Mouse (Mus musculus) layer of hippocampus, adult 2 months (tissue): ENCODE data around the gene Tmco1. TPM values are rescaled to one million over a fixed set of nuclear protein-coding genes. Genes with fewer than 3 reads are reported as not detected.

ENCODE experiments used
- DNase-seq, 2 experiments: peaks; one replicate each; pipeline ENCODE4 v3.0.0; 2022; ENCODE audit warnings: low spot score in 2 of 2
- H3K27ac ChIP-seq: fragments of 200-600 bp; 2 replicates; pipeline ENCODE4 v1.8.1; 2022
- H3K4me3 ChIP-seq: fragments of 200-600 bp; 2 replicates; pipeline ENCODE4 v1.8.1; 2022; ENCODE audit warnings: mild to moderate bottlenecking
- CTCF ChIP-seq: fragments of 200-600 bp; conservative IDR thresholded peaks from 2 replicates; pipeline ENCODE4 v1.8.1; 2022; ENCODE audit warnings: antibody characterized with exemption, mild to moderate bottlenecking, moderate library complexity
- total RNA-seq, 2 experiments: library from RNA; stranded (reverse); gene quantifications; 2 replicates each; pipeline ENCODE4 v1.2.3; 2021

Gene Tmco1
- total RNA-seq, 2 experiments from 2014 or later = 49.6 to 50.4 TPM

DNA sequence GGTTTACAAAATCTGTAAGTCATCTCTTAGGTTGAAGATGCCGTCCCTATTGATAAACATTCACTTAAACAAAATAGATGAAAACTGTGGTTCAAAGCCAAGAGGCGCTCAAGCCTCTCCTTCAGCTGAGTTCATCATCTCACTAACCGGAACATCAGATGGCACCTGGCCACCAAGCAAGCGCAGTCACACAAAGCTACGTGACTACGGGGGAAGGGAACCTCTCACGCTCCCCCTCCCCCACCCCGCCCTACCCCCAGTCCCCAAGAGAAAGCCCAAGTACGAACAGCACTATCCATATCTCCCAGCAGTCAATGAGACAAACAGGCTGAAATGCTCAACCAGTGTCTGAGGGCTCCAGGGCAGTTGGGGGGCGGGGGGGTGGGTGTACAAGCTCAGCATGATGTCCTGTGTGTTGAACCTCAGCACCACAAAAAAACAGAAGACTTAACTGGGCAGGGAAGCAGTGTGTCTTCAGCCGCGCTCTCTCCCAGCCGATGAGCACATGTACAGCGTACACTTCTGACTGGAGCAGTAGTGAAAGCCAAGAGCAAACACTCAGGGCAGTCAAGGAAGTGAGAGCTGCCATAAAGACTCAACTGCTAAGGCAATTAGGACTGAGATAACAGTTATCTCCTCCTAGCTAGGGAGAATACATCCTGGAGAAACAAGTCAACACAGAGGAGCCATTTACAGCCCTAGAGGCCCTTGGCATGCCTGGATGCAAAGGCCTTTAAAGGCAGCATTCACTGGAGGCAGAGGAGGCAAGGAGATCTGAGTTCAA is 34.6 kb upstream of the Tmco1 start:
- H3K4me3 ChIP-seq = no peak overlapping the region; the same call in 1 of the 2 replicates
- no peak for TF ChIP-seq CTCF
- no peak for DNase-seq
- no peak overlapping the region for H3K27ac ChIP-seq

DNA sequence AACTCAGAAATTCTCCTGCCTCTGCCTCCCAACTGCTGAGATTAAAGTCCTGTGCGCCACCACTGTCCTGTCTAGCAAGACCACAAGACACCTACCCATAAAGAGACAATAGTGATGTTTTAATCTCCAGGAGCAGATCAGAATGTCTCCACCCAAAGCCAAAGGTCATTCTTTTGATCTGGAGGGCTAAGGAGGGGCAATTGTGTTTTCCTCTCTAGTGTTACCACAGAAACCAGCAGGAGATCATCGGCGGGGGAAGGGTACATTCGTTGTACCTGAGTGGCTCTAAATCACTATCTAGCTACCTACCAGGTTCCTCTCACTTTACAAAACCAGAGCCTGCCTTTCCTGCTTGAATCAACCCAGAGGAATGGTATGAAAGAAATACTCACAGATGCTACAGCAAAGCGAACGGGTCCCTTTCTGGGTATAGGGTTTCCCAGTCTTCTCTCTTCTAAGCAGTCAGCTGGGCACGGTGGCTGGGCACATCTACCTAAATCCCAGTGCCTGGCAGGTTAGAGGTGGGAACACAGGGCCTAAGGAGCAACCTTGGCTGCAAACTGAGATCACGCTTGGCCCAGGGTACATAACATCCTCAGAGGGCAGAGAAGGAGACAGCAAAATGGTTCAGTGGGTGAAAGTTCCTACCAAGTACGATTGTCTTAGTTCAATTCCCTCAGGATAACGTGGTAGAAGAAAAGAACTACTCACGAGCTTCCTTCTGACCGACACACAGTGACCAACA is 33.4 kb upstream of the Tmco1 start:
- TF ChIP-seq CTCF = no peak
- Histone ChIP-seq H3K27ac (no peak overlapping the region), H3K4me3 (no peak overlapping the region)
- DNase-seq = no peak

DNA sequence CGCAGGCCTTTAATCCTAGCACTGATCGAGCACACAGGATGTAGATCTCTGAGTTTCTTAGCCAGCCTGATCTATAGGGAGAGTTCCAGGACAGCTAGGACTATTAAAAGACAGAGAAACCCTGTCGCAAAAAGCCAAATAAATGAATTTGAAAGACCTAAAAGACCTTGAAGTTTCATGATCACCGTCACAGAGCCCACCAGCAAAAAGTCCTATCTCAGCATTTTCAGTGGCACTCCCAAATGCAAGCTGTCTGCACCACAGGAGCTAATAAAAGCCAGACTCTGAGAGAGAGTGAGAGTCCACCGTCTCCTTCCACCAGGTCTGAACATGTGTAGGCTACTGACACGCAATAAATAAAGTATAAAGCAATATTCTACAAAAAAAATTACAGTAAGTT is 29.8 kb upstream of the Tmco1 start:
- no peak for TF ChIP-seq CTCF
- DNase-seq = no peak

DNA sequence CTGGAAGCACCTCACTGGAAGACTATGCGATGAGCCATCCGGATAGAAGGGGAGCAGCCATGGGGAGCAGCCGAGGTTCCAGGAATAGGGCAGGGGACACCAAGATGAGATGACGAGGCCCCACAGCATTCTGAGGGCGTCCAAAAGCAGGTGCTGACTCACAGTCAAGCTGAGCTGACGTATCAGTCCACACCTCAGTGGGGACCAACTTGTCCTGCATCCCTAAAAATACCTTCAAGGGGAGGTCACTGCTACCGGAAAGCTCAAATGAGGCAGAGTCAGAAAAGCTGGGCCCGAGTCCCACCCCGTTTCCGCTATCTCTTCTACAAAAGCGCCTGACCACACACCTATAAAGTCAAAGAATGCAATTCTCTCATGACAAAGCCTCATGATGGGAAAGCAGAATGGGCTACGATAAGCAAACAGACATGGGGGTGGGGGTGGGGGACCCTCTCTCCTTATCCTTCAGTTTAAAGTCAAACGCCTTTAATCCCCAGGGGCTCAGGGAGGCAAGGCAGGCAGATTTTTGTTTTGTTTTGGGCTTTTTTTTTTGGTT is 28.9 kb upstream of the Tmco1 start:
- no peak for DNase-seq
- Histone ChIP-seq H3K27ac (no peak overlapping the region), H3K4me3 (no peak overlapping the region)
- no peak for TF ChIP-seq CTCF

More for the DNA sequence above, 29.8 kb upstream of the Tmco1 start:
- H3K27ac ChIP-seq = no peak overlapping the region
- H3K4me3 ChIP-seq = no peak overlapping the region

DNA sequence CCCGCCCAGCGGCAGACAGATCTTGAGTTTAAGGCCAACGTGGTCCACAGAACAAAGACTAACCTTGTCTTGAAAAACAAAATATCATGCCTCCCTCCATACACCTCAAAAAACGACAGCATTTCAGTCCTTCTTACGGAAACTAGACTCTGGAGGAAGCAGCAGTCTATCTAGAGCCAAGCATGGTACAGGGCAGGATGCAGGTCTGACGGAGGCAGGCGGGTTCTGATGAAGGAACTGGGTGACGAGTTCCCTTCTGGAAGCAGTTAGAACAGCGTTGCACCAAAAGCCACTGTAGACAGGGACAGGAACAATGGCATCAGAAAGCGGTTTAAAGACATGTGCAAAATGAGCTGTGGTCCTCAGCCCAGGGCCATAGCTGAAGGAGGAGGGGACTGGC is 28.1 kb upstream of the Tmco1 start:
- no peak for TF ChIP-seq CTCF
- Histone ChIP-seq H3K27ac (no peak overlapping the region), H3K4me3 (no peak overlapping the region)
- no peak for DNase-seq

DNA sequence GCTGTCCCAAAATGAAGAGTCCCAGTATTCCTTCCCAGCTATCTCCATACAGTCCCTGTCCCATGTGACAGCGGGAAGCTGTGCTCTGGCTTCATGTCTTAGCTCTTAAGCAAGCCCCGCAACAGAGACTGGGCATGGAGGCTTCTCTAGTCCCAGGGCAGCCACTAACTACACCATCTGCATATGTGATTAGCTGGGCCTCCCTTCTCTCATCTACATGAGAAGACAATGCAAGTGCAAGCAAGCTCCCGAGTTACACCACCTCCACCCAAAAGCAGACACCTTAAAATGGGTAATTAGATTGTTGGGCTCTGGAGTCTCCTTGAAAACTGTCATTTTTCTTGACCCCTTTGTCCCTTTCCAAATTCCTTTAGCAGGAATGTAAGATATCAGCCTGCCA is 26.1 kb upstream of the Tmco1 start:
- H3K27ac ChIP-seq = no peak overlapping the region
- TF ChIP-seq CTCF = no peak
- H3K4me3 ChIP-seq = no peak overlapping the region
- no peak for DNase-seq

DNA sequence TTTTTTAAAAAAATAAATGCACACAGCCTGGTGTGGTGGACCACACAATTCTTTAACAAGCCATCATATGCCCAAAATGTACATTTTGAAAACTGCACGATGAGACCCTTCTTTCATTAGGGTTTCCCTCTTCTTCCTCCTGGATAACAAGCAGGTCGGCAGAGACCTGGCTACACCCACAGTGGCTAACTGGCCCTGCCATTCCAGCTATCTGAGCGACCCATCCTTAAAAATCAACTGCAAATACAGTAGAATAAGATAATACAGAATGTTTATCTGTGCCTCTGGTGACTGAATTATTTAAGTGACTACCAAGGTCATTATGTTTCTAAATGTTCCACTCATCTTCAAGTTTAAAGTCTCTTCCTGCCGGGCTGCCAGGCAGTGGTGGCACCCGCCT is 25.4 kb upstream of the Tmco1 start:
- no peak for TF ChIP-seq CTCF
- H3K4me3 ChIP-seq = peak overlapping the region; percentile 92
- no peak overlapping the region for H3K27ac ChIP-seq
- no peak for DNase-seq

DNA sequence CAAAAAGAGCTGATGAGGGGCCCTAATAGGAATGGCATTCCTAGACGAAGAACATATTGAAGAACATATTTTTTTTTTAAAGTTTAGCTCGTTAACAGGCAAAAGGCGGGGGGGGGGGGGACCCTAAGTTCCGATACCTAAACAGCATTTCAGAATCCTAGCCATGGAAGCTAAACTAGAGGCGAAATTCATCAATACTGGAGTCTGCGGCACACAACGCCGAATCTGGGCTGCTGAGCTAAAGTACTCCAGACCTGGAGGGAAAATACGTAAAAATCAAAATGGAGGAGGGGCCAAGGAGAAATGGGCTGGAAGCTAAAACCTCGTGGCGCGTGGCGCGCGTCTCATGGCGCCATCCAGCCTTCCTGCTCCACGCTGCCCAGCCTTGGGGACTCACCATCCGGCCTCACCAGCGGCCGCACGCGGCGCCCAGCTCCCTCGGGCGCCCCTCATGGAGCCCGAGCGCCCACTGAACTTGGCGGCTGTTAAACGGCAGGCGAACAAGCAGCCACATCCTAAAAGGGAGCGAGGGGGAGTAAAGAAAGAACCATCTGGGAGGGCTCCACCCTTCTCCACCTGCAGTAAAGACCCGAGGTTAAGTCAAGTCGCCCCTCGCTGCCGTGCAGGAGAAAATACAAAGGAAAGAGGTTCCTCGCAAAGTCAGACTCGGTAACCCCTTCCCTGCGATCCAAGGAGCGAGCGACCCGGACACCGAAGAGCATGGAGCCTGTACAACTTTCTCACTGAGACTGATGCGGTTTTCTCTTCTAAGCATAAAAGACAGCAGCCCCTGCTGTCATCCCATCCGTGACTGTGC is 24.5 kb upstream of the Tmco1 start:
- DNase-seq = peak; percentile 46 to 55
- Histone ChIP-seq H3K4me3 (peak overlapping the region; percentile 92), H3K27ac (peak overlapping the region; percentile 94)
- no peak; the same call in 1 of the 2 replicates for TF ChIP-seq CTCF

DNA sequence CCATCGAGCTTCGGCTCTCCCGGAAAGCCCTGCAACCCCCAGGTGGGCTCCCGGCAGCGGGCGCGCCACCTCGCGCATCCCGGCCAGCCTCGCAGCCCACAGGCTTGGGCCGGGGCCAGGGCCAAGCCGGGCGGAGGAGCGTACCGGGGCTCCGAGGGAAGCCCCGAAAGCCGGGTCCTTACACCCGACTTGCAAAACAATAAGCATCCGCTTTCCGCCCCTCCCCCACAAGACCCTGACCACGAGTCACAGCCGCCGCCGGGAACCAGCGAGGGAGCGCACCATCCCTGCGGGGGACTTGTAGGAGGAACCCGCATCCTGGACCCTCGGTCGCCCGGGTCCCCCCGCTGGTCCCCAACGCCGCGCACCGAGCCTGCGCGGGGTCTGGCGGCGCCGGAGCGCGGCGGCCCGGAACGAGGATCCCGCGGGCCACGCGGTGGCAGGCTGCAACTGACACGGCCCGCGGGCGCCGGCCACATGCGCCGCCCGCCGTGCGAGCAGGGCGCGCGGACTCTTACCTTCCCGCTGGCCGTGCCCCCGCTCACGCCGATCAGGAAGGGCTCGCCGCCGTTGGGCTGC is 23.8 kb upstream of the Tmco1 start:
- peak in 1 of 2 experiments; percentile 56 for DNase-seq
- no peak; the same call in none of the 2 replicates for TF ChIP-seq CTCF
- Histone ChIP-seq H3K27ac (peak overlapping the region; percentile 94), H3K4me3 (peak overlapping the region; percentile 92)

DNA sequence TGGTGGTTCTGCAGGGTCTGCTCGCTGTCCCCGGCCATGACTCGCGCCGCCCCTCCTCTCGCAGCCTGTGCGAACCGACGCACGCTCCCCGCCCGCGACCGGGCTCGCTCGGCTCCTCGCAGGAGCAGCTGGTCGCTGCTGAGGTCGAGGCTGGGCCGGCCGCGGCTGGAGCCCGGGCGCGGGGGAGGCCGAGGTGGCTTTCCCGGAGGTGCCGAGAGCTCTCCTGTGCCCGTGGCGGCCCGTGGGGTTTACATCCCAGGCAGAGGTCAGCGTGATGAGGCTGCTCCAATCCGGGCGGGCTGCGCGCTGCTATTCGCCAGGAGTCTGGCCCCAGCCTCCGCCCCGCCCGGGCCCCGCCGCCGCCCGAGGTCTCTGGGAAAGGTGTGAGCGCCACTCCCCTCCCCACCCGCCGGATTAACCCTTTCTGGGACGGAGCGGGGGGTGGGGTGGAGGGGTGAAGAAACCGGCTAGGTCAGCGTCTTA is 23.3 kb upstream of the Tmco1 start:
- Histone ChIP-seq H3K4me3 (peak overlapping the region; percentile 92), H3K27ac (peak overlapping the region; percentile 94)
- DNase-seq = peak; percentile 72 to 81
- TF ChIP-seq CTCF = no peak

DNA sequence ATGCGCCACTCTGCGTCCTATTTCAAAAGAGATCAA is 23.0 kb upstream of the Tmco1 start, which contains the start of gene Uck2:
Gene Uck2 (minus strand): TSS at position 1 of the 36 bp plus-strand sequence.
- Histone ChIP-seq H3K4me3 (peak within 1 kb of the TSS; percentile 92), H3K27ac (peak within 1 kb of the TSS; percentile 94)
- TF ChIP-seq CTCF = no peak
- DNase-seq = no peak

DNA sequence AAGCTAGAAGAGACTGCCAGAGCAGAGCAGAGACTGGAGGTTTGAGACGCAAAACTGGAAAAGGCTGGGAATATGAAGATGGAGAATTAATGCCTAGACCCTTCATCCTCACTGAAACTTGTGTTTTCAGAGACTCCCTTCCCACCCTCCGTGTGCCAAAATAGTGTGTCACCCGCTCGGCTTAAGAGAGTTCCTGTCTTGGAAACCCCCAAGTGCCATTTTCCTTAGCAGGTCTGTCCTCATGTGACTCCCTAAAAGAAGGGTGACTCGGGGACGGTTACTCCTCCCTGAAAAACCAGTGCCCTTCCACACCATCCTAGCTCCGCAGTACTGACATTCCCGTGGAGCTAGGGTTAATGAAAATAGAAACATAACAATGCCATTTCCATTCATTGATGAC is 22.8 kb upstream of the Tmco1 start:
- Histone ChIP-seq H3K27ac (peak overlapping the region; percentile 94), H3K4me3 (peak overlapping the region; percentile 92)
- no peak for TF ChIP-seq CTCF
- no peak for DNase-seq

DNA sequence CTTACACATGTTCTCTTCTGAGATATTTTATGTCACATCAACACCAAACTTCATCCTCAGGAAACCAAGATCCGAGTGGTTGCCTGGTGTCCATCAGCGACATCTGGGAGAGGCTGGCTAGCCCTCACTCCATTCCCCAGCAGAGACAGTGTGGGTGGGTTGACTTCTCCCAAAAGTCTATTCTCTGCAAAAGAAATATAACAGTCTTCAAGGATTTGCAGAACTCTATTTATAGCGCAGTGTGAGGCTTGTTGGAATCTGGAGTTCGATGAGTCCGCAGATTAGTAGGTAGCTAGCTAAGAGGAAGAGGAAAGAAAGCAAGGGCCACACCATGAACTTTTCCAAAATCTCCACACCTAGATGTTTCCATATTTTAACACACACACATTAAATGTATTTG is 21.0 kb upstream of the Tmco1 start:
- Histone ChIP-seq H3K27ac (no peak overlapping the region), H3K4me3 (no peak overlapping the region)
- DNase-seq = no peak
- no peak for TF ChIP-seq CTCF
